Mouse (Mus musculus): ENCODE data around the gene Scnm1.

Scnm1 gene

GRCm38 (mm10) chr3:95133680-95134101, at the start of gene Scnm1, which contains the start of gene Lysmd1:
Gene Scnm1, minus strand, starts transcription at chr3:95134011.
Gene Lysmd1, plus strand, starts transcription at chr3:95134088.
- peak; percentile 95 for DNase-seq (ENCODE audit: low read depth, low spot score)

DNA sequence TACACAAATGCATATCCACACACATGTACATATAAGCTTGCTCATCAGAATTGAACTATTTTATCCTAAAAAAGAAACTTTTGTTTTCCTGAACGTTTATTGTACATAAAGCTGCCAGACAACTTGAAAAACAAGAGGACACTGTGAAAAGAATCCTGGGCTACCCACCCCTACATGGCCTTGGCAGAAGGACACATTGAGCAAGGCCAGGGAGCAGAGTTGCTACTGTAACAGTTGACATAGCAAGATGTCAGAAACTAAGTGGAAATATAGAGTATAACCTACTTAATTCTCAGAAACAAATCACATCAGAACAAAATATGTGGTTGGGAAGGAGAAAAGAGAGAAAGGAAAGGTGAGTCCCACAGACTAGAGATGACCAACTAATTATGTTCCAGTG, 48.0 kb upstream of the Scnm1 start:
- DNase-seq (ENCODE audit: low read depth, low spot score) = no peak

GRCm38 (mm10) chr3:95179890-95180289, 46.1 kb upstream of the Scnm1 start:
- DNase-seq (ENCODE audit: low read depth, low spot score) = no peak

DNA sequence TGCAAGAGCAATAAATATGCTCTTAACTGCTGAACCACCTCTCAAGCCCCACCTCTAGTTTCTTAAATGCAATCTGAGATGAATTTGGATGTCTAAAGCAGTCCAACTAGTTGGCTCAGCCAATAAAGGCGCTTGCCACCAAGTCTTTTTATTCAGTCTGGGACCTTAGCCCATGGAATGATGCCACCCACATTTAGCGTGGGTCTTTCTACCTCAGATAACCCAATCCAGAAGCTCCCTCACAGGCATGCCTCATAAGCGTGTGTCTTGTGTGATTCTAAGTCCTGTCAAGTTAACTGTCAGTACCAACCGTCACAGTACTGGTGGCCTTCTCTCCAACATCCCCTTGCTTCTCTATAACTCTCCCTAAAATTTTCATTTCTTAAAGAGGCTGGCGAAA, 45.1 kb upstream of the Scnm1 start:
- no peak for DNase-seq (ENCODE audit: low read depth, low spot score)

GRCm38 (mm10) chr3:95177583-95177982, 43.8 kb upstream of the Scnm1 start:
- peak; percentile 35 for DNase-seq (ENCODE audit: low read depth, low spot score)

DNA sequence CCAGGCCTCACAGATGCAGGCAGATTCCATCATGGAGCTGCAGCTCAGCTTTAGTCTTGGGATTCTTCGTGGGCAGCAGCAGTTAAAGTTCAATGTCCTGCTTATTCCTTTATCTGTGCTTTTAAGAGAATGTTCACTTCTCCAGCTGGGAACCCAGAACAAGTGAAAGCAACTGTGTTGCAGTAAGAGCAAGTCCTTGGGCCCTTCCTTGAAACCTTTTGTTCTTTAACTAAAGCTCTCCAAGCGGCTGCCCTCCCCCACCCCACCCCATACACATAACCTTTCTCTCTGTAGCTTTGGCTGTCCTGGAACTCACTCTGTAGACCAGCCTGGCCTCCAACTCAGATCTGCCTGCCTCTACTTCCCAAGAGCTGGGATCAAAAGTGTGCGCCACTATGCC, 42.7 kb upstream of the Scnm1 start:
- peak; percentile 56 for DNase-seq (ENCODE audit: low read depth, low spot score)

DNA sequence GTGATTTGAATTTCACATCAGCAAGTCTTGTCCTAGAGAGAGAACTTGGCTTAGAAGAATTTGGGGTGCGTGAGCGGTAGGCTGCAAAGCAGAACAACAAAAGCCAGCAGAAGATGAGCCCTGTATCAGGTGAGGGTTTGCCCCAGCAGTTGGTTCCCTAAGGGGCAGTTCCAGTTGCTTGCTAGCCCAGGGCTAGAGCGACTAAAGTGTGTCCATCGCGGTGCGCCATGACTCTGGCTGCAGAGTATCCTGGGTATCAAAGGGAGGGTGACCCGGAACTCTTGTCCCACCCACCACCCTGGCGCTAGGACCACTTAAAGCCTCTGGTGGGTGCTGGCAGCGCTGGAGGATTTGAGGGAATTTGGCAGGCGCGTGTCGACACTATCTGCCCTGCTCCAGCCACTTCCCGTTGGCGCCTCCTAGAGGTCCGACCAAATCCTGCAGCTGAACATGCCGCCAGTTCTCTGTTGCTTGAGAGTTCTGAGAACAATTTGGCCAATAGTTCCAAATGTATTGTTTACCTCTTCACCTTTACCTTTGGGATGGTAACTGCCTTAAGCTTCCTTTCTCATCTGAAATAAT, 40.3 kb upstream of the Scnm1 start:
- peak; percentile 88 for DNase-seq (ENCODE audit: low read depth, low spot score)

GRCm38 (mm10) chr3:95173256-95173949, 39.6 kb upstream of the Scnm1 start:
- no peak for DNase-seq (ENCODE audit: low read depth, low spot score)

DNA sequence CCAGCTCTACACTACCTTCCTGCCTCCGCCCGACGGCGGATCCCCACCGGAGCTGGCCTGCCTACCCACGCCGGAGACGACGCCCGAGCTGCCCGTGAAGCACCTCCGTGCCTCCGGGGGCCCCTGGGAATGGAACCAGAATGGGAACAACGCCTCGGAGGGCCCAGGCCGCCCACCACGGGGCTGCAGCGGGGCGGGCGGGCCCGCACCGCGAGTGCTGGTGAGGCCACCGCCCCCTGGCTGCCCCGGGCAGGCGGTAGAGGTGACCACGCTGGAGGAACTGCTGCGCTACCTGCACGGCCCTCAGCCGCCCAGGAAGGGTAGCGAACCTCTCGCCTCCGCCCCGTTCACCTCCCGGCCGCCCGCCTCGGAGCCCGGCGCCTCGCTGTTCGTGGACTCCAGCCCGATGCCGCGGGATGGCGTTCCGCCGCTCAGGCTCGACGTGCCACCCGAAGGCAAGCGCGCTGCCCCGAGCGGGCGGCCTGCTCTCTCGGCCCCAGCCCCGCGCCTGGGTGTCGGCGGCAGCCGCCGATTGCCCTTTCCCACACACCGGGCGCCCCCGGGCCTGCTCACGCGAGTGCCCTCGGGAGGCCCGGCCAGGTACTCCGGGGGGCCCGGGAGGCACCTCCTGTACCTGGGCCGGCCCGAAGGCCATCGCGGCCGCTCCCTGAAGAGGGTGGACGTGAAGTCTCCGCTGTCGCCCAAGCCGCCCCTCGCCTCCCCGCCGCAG, 38.9 kb upstream of the Scnm1 start:
- no peak for DNase-seq (ENCODE audit: low read depth, low spot score)

- no peak for DNase-seq (ENCODE audit: low read depth, low spot score)
Observed at GRCm38 (mm10) chr3:95171105-95171504, 37.3 kb upstream of the Scnm1 start.

DNA sequence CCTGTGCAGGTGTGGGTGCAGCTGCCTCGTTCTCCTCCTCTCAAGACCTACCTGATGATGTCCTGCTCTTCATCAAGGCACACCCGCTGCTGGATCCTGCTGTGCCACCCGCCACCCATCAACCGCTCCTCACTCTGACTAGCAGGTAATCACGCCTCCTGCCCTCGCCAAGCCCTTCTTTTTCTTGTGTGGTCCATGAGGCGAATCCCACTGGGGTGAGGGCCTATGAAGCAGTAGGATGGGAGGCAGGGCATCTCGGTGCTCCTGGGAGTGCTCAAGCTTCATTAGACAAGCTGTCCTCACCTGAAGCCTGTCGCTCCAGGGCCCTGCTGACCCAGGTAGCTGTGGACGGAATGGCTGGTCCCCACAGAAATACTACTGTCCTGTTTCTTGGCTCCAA, 36.2 kb upstream of the Scnm1 start:
- no peak for DNase-seq (ENCODE audit: low read depth, low spot score)

GRCm38 (mm10) chr3:95164840-95165239, 31.0 kb upstream of the Scnm1 start:
- no peak for DNase-seq (ENCODE audit: low read depth, low spot score)

- DNase-seq (ENCODE audit: low read depth, low spot score) = no peak
Observed at GRCm38 (mm10) chr3:95164256-95164550, 30.4 kb upstream of the Scnm1 start.

DNA sequence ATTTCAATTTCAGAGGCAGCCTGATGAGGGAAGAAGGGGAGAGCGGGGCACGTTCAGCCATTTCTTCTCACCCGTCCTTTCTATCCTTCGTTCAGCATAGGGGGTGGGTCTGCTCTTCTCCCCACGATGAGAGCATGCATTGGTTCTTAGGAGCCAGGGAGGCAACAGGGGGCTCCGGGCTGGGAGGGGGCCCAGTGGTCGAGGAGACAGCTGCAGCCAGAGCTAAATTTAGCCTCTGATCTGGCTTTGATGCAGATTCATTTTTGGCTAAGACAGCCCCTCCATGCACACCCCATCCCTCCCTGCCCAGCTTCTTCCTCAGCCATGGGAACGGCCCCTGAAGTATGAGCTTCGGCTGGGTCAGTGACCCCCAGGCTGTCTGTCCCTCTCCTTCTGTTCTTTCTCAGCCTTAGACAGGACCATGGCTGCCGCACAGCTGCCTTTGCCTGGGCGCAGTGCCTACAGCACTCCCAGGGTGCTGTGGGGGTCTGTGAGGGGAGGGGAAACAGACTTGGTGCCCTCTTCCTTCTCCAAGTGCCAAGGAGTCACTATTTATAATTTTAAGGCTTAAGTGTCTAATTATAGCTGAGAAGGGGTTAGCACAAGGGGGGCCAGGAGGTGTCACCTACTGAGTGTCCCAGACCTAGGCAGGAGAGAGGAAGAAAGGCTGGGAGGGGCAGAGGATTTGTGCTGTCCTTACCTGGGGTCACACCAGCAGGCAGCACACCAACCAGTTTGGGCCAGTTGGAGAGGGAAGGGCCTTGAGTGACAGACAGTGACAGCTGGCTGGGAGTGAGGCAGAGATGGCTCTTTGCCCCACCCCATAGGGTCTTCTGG, 29.8 kb upstream of the Scnm1 start:
- peak; percentile 81 for DNase-seq (ENCODE audit: low read depth, low spot score)

GRCm38 (mm10) chr3:95162345-95162628, 28.5 kb upstream of the Scnm1 start:
- no peak for DNase-seq (ENCODE audit: low read depth, low spot score)

DNA sequence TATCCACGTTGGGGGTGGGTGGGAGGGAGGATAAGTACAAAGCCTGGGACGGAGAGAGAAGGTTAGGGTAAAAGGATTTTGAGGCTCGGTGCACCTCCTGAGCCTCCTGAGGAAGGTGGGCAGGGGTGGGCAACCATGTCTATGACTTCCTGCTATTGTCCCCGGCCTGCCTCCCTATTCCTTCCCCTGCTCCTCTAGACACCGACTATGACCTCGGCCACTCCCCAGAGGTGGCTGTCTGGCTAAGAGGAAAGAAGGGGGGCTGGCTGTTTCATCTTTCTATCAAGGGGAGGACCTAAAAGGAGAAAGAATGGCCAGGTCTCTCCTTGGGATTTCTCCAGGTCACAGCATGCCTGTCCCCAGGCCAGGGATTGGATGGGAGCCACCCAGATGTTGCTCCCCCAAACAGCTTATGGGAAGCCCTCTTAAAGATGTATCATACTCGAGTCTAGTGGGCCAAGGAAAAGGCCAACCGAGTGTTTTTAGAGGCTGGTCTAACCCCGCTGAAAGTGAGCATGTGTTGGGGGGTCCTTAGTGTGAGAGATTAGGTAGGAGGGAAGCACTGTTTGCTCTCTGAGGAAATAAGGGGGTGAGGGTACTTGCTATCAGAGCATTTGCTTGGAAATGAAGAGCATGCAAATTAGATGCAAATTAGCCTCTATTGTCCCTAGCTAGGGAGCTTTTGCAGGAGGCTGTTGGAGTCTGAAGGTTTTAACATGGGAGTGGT, 28.0 kb upstream of the Scnm1 start:
- peak; percentile 86 for DNase-seq (ENCODE audit: low read depth, low spot score)

GRCm38 (mm10) chr3:95161041-95161551, 27.3 kb upstream of the Scnm1 start:
- no peak for DNase-seq (ENCODE audit: low read depth, low spot score)

GRCm38 (mm10) chr3:95159987-95160963, 26.5 kb upstream of the Scnm1 start, which contains the start of gene Sema6c:
Gene Sema6c, plus strand, starts transcription at chr3:95160457.
- DNase-seq (ENCODE audit: low read depth, low spot score) = peak; percentile 84

GRCm38 (mm10) chr3:95159511-95159986, 25.7 kb upstream of the Scnm1 start:
- no peak for DNase-seq (ENCODE audit: low read depth, low spot score)

- DNase-seq (ENCODE audit: low read depth, low spot score) = peak; percentile 81
Observed at GRCm38 (mm10) chr3:95153874-95154273, 20.1 kb upstream of the Scnm1 start.

Data from ES-CJ7 (cell line).